Mouse (Mus musculus) midbrain, embryonic 15.5 days (tissue): ENCODE data around the gene R3hdml. TPM values are rescaled to one million over a fixed set of nuclear protein-coding genes. Genes with fewer than 3 reads are reported as not detected.

ENCODE experiments used
- ATAC-seq: fragments of 200-750 bp; cut with Nextera tagmentation; replicated peaks from 2 replicates; pipeline ENCODE4 v1.8.0; 2017; ENCODE audit warnings: moderate TSS enrichment
- H3K27ac ChIP-seq: fragments of 300-500 bp; sonication (generic); 2 replicates; pipeline ENCODE4 v1.5.1; 2015; ENCODE audit warnings: mild to moderate bottlenecking, inconsistent platforms
- H3K27me3 ChIP-seq: fragments of 300-500 bp; sonication (generic); replicated peaks from 2 replicates; pipeline ENCODE4 v1.6.1; 2015; ENCODE audit warnings: inconsistent platforms
- H3K36me3 ChIP-seq: fragments of 300-500 bp; sonication (generic); replicated peaks from 2 replicates; pipeline ENCODE4 v1.6.1; 2015; ENCODE audit warnings: inconsistent platforms
- H3K4me1 ChIP-seq: fragments of 300-500 bp; sonication (generic); 2 replicates; pipeline ENCODE4 v1.6.1; 2015; ENCODE audit warnings: inconsistent platforms
- H3K4me2 ChIP-seq: fragments of 300-500 bp; sonication (generic); 2 replicates; pipeline ENCODE4 v1.6.1; 2015; ENCODE audit warnings: inconsistent platforms, mild to moderate bottlenecking, moderate library complexity
- H3K4me3 ChIP-seq: fragments of 300-500 bp; sonication (generic); 2 replicates; pipeline ENCODE4 v1.5.1; 2015; ENCODE audit warnings: mild to moderate bottlenecking, inconsistent platforms
- H3K9ac ChIP-seq: fragments of 300-500 bp; sonication (generic); 2 replicates; pipeline ENCODE4 v1.6.1; 2015; ENCODE audit warnings: mild to moderate bottlenecking, inconsistent platforms
- H3K9me3 ChIP-seq: fragments of 300-500 bp; sonication (generic); 2 replicates; pipeline ENCODE4 v1.6.1; 2016; ENCODE audit warnings: inconsistent platforms
- WGBS: fragments of 180-500 bp; shearing (Covaris S2); methylation state at CpG from one replicate; pipeline ENCODE4 v1.1.7; 2015; ENCODE audit warnings: mixed read lengths; 5-methylcytosine and 5-hydroxymethylcytosine counted together
- polyA plus RNA-seq: library from polyadenylated mRNA; unstranded; fragments of >200 nt; fragmentation: Nextera tagmentation; extraction: Ambion mirVana; gene quantifications from 2 replicates; pipeline ENCODE4 v1.2.1, GENCODE M21; 2015

Gene R3hdml
- polyA plus RNA-seq, 1 experiment from 2014 or later, result not detected

DNA sequence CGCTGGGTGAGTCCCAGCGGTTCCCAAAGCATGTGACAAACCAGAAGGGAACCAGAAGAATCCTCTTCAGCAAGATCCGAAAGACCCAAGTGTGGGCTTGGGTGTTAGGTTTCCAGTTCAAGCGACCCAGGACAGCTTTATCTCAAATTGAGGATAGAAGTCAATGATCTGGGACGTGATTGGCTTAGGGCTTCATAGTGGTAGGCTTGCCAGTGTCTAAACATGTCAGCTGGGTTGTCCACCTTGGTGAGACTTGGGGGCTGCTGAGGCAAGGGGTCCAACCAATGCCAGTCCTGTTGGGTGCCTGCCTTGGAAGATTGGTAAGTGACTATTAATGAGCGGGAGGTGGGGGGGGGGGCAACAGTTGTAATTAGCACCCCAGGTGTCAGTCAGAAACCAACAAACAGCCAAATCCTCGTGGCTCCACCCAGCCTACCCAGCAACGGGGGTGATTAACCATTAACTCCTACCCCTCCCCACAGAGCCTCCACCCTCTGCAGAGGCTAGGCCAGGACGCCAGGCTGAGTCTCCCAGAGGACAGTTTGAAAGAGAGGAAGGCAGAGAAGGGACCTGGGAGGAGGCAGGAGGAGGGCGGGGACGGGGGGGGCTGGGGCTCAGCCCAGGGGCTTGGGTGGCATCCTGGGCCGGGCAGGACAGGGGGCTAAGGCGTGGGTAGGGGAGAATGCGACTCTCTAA is 54.7 kb downstream of the R3hdml start:
- Histone ChIP-seq H3K9me3 (no peaks in the 10 kb centered on the region), H3K4me2 (no peak overlapping the region), H3K36me3 (no peaks in the 10 kb centered on the region), H3K4me1 (no peaks in the 10 kb centered on the region), H3K4me3 (no peak overlapping the region), H3K27ac (no peak overlapping the region), H3K9ac (no peak overlapping the region), H3K27me3 (no peaks in the 10 kb centered on the region)
- 81% methylated on average over 14 of the region's 14 CpGs for WGBS
- no peak for ATAC-seq

DNA sequence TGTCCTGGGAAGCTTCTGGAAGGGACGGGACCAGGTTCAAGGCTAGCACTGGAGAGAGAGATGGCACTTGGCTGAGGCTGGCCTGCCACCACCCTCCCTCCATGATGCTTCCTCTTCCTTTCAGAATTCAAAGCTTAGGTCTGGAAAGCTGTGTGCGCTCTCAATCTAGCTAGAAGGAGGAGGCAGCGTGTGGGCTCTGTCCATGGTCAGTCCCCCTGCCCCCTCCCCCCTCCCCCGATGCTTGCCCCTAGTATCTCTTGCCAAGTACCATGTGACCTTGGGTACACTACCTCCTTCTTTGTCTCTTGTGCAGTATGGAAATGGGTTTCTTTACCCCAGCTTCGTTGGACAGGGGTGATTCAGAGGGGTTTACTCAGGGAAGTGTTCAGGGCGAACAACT is 56.7 kb downstream of the R3hdml start:
- ATAC-seq, result no peak
- 61% methylated on average over 6 of the region's 6 CpGs for WGBS
- H3K27me3 ChIP-seq, result no peaks in the 10 kb centered on the region
- H3K36me3 ChIP-seq, result no peaks in the 10 kb centered on the region
- H3K27ac ChIP-seq, result no peak overlapping the region
- H3K4me1 ChIP-seq, result no peaks in the 10 kb centered on the region
- no peaks in the 10 kb centered on the region for H3K9me3 ChIP-seq
- H3K9ac ChIP-seq, result no peak overlapping the region
- no peak overlapping the region for H3K4me3 ChIP-seq
- no peak overlapping the region for H3K4me2 ChIP-seq

DNA sequence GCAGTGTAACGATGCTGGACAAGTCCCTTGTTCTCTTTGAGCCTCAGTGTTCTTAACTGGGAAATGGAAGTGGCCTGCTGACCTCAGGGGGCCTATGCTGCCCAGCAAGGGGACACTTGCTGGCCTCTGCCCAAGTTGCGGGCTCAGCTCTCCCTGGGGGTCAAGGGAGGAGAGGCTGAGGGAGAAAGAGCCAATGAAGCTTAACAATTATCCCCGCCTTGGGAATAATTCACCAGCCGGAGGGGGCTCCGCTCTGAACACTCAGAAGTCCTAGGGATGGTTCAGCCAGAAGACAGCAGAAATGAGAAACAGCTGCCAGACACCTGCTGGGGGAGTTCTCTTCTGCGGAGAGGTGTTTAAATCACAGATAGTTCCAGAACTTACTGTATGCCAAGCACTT is 57.7 kb downstream of the R3hdml start:
- H3K4me2 ChIP-seq, result no peak overlapping the region
- 33% methylated on average over 6 of the region's 6 CpGs for WGBS
- H3K4me1 ChIP-seq, result no peaks in the 10 kb centered on the region
- no peak overlapping the region for H3K9ac ChIP-seq
- no peaks in the 10 kb centered on the region for H3K36me3 ChIP-seq
- no peak for ATAC-seq
- H3K27ac ChIP-seq, result no peak overlapping the region
- no peaks in the 10 kb centered on the region for H3K9me3 ChIP-seq
- H3K27me3 ChIP-seq, result no peaks in the 10 kb centered on the region
- no peak overlapping the region for H3K4me3 ChIP-seq

Other genes starting within 250 kb of the R3hdml start
- gene Jph2, start 94.3 kb upstream of the R3hdml start, polyA plus RNA-seq, result 0.93 and 0.94 TPM in 2 replicates
- gene Oser1, start 67.6 kb upstream of the R3hdml start, polyA plus RNA-seq, result 73.1 and 78.7 TPM in 2 replicates
- 145 and 146 TPM in 2 replicates for gene Gdap1l1, start 53.8 kb upstream of the R3hdml start, polyA plus RNA-seq
- 16.5 and 17.0 TPM in 2 replicates for gene Fitm2, start 19.7 kb upstream of the R3hdml start, polyA plus RNA-seq
- not detected in 2 replicates for gene Hnf4a, start 14.5 kb downstream of the R3hdml start, polyA plus RNA-seq
- 47.1 and 50.2 TPM in 2 replicates for gene Ttpal, start 110.0 kb downstream of the R3hdml start, polyA plus RNA-seq
- gene Serinc3, start 152.8 kb downstream of the R3hdml start, polyA plus RNA-seq, result 33.0 and 35.9 TPM in 2 replicates
- gene Pkig, start 166.1 kb downstream of the R3hdml start, polyA plus RNA-seq, result 125 TPM in 2 replicates